Mouse (Mus musculus): ENCODE data around the gene St8sia1. TPM values are rescaled to one million over a fixed set of nuclear protein-coding genes. Genes with fewer than 3 reads are reported as not detected.
A peak's percentile ranks its signal among the peaks of the same experiment; 100 is the strongest.

Gene St8sia1
- polyA plus RNA-seq, 1 experiment from 2014 or later: 3.6 TPM

DNA sequence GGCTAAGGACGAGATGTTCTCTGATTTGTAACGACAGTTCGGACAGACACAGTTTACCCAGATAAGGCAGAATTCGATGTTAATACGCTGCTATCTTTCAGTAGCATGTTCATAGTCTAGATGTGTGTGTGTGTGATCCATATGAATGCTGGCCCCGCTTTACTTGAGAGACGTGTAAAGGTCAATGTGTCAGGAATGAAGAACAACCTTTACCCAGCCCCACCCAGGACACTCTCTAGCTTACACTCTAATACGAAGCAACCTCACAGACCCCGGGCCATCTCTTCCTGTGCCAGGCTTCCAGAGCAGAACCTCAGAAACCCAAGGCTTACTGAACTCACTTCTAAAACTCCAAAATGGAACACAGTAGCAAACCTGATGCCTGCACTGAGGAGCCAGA is 165.4 kb downstream of the St8sia1 start:
- H3K4me2 ChIP-seq: no peak overlapping the region
- H3K4me1 ChIP-seq (ENCODE audit: control insufficient read depth, insufficient read depth, low read length): no peaks in the 10 kb centered on the region
- H3K27ac ChIP-seq (ENCODE audit: low read depth, low read length): no peak overlapping the region
- WGBS (ENCODE audit: insufficient replicate concordance): 84% methylated on average over 9 of the region's 9 CpGs
- H3K27me3 ChIP-seq (ENCODE audit: control insufficient read depth, insufficient read depth, low read length): no peaks in the 10 kb centered on the region
- H3K9me3 ChIP-seq (replicated peaks; ENCODE audit: control insufficient read depth, low read length): no peaks in the 10 kb centered on the region
- H3K4me3 ChIP-seq (ENCODE audit: low read depth, low read length): no peak overlapping the region
- no peak for ATAC-seq (replicated peaks; ENCODE audit: insufficient number of reproducible peaks, low FRiP score, low TSS enrichment)
- H3K36me3 ChIP-seq (ENCODE audit: control insufficient read depth, insufficient read depth, low read length): no peaks in the 10 kb centered on the region
- no peak overlapping the region for H3K9ac ChIP-seq (ENCODE audit: low read depth, low read length)

DNA sequence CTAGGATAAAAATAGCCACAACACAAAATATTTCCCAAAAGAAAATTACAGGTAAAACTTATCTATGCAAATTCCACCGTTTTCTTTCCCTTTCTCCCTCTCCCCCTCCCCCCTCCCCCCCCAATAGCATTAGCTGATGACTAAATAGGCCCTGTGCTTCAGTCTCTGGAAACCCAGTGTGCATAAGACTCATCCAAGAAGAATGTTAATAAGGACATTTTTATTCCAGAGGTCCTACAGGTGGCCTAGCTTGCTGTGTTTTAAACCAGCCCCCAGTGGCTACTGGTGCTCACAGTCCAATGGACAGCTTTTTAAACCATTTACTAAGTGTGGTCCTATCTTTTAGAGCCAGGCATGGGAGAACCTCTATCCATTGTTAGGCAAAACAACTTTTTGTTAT is 166.3 kb downstream of the St8sia1 start:
- H3K9me3 ChIP-seq (replicated peaks; ENCODE audit: control insufficient read depth, low read length): no peaks in the 10 kb centered on the region
- no peak overlapping the region for H3K9ac ChIP-seq (ENCODE audit: low read depth, low read length)
- H3K36me3 ChIP-seq (ENCODE audit: control insufficient read depth, insufficient read depth, low read length): no peaks in the 10 kb centered on the region
- no peaks in the 10 kb centered on the region for H3K27me3 ChIP-seq (ENCODE audit: control insufficient read depth, insufficient read depth, low read length)
- 76% methylated on average over 1 of the region's 1 CpGs for WGBS (ENCODE audit: insufficient replicate concordance)
- no peak overlapping the region for H3K27ac ChIP-seq (ENCODE audit: low read depth, low read length)
- ATAC-seq (replicated peaks; ENCODE audit: insufficient number of reproducible peaks, low FRiP score, low TSS enrichment): no peak
- no peak overlapping the region for H3K4me3 ChIP-seq (ENCODE audit: low read depth, low read length)
- H3K4me1 ChIP-seq (ENCODE audit: control insufficient read depth, insufficient read depth, low read length): peaks cover 5% of the 10 kb centered on the region
- no peak overlapping the region for H3K4me2 ChIP-seq

DNA sequence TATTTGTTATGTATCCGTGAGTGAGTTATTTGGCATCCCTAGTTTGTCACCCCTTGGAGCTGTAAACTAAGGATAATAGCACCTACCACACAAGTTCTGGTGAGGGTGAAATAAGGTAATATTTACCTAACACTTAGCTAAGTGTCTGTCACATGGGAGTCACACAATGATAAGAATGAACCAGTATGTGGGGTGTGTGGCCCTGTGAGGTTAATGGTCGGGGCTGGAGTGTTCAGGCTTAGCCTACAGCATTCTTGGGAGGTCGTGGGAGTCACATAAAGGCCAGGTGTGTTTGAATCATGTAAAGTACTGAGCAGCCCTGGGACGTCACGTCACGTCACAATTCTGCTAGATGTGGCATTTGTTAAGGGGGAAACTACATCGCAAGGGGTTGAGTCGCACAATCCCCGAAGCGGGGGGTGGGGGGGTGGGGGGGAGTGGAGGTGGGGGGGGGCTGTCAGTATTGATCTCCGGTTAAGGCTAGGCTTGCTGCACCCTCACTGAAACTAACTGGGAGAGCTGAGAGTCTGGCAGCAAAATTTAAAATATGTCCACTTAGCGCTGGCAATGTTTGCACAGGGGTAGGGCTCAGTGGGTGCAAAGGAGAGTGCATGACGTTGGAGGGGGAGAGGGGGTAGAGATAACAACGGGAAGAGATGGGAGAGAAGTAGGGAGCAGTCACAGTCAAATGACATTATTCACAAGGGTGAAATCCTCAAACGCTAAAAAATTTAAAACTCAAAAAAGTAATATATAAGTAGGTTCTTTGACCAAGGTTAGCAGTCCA is 168.4 kb downstream of the St8sia1 start:
- no peaks in the 10 kb centered on the region for H3K9me3 ChIP-seq (replicated peaks; ENCODE audit: control insufficient read depth, low read length)
- no peak for ATAC-seq (replicated peaks; ENCODE audit: insufficient number of reproducible peaks, low FRiP score, low TSS enrichment)
- peaks cover 12% of the 10 kb centered on the region for H3K4me1 ChIP-seq (ENCODE audit: control insufficient read depth, insufficient read depth, low read length)
- no peak overlapping the region for H3K9ac ChIP-seq (ENCODE audit: low read depth, low read length)
- 71% methylated on average over 15 of the region's 15 CpGs for WGBS (ENCODE audit: insufficient replicate concordance)
- H3K4me2 ChIP-seq: no peak overlapping the region
- H3K36me3 ChIP-seq (ENCODE audit: control insufficient read depth, insufficient read depth, low read length): no peaks in the 10 kb centered on the region
- no peaks in the 10 kb centered on the region for H3K27me3 ChIP-seq (ENCODE audit: control insufficient read depth, insufficient read depth, low read length)
- no peak overlapping the region for H3K4me3 ChIP-seq (ENCODE audit: low read depth, low read length)
- no peak overlapping the region for H3K27ac ChIP-seq (ENCODE audit: low read depth, low read length)

DNA sequence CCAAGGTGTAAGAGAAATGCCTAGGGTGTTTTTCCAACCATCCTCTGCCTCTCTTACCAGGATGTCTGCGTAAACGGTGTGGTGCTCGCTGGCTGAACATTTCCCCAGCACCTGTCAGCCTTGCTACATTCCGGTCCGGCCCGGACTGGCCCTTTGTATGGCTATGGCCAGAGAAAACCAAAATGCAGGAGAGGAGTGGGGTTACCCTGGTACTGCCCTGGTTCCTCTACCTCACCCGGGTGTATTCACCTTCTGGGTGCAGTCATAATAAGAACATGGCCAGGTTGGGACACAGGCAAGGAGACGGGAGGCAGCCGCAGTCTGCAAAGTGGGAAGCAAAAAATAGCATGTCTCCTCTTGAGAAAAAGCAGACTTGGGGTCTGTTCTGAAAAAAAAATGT is 169.2 kb downstream of the St8sia1 start:
- WGBS (ENCODE audit: insufficient replicate concordance): 76% methylated on average over 9 of the region's 9 CpGs
- no peak for ATAC-seq (replicated peaks; ENCODE audit: insufficient number of reproducible peaks, low FRiP score, low TSS enrichment)
- Histone ChIP-seq H3K4me2 (no peak overlapping the region), H3K36me3 (ENCODE audit: control insufficient read depth, insufficient read depth, low read length) (no peaks in the 10 kb centered on the region), H3K27ac (ENCODE audit: low read depth, low read length) (no peak overlapping the region), H3K4me3 (ENCODE audit: low read depth, low read length) (no peak overlapping the region), H3K9ac (ENCODE audit: low read depth, low read length) (no peak overlapping the region), H3K9me3 (replicated peaks; ENCODE audit: control insufficient read depth, low read length) (no peaks in the 10 kb centered on the region), H3K4me1 (ENCODE audit: control insufficient read depth, insufficient read depth, low read length) (peaks cover 12% of the 10 kb centered on the region), H3K27me3 (ENCODE audit: control insufficient read depth, insufficient read depth, low read length) (no peaks in the 10 kb centered on the region)

- Histone ChIP-seq H3K9me3 (replicated peaks; ENCODE audit: control insufficient read depth, low read length) (no peaks in the 10 kb centered on the region), H3K27ac (ENCODE audit: low read depth, low read length) (no peak overlapping the region), H3K4me3 (ENCODE audit: low read depth, low read length) (no peak overlapping the region), H3K36me3 (ENCODE audit: control insufficient read depth, insufficient read depth, low read length) (no peaks in the 10 kb centered on the region), H3K4me2 (no peak overlapping the region), H3K9ac (ENCODE audit: low read depth, low read length) (no peak overlapping the region), H3K4me1 (ENCODE audit: control insufficient read depth, insufficient read depth, low read length) (peaks cover 12% of the 10 kb centered on the region), H3K27me3 (ENCODE audit: control insufficient read depth, insufficient read depth, low read length) (no peaks in the 10 kb centered on the region)
- 42% methylated on average over 7 of the region's 7 CpGs for WGBS (ENCODE audit: insufficient replicate concordance)
- ATAC-seq (replicated peaks; ENCODE audit: insufficient number of reproducible peaks, low FRiP score, low TSS enrichment): no peak
Observed at GRCm38 (mm10) chr6:142793468-142793867, 170.8 kb downstream of the St8sia1 start.

- WGBS (ENCODE audit: insufficient replicate concordance): 28% methylated on average over 13 of the region's 13 CpGs
- H3K4me2 ChIP-seq: peak overlapping the region; percentile 29
- 0 out of 2 replicates have a peak, but pooled peaks have one; percentile 46 for ATAC-seq (replicated peaks; ENCODE audit: insufficient number of reproducible peaks, low FRiP score, low TSS enrichment)
Observed at GRCm38 (mm10) chr6:142792241-142792968, 171.8 kb downstream of the St8sia1 start.

DNA sequence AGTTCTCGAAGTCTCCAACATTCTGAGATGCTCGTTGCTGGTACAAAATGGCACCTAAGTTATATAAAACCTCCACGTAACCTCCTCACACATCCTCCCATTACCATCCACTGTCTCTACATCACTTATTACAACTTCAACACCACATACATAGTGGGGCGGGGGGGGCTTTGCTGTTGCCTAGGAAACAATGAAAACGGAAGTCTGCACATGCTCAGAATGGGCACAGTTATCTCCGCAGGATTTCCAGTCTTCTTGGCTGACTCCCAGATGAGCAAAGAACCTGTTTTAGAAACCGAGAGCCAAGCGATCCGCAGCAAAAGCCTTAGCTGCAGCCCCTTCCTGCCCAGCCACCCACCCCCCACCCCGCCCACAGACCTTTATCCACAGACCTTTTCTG is 174.5 kb downstream of the St8sia1 start:
- Histone ChIP-seq H3K27ac (ENCODE audit: low read depth, low read length) (no peak overlapping the region), H3K4me3 (ENCODE audit: low read depth, low read length) (no peak overlapping the region)
- ATAC-seq (replicated peaks; ENCODE audit: insufficient number of reproducible peaks, low FRiP score, low TSS enrichment): no peak

More at GRCm38 (mm10) chr6:142792241-142792968, 171.8 kb downstream of the St8sia1 start:
- Histone ChIP-seq H3K4me1 (ENCODE audit: control insufficient read depth, insufficient read depth, low read length) (peaks cover 12% of the 10 kb centered on the region), H3K27ac (ENCODE audit: low read depth, low read length) (no peak overlapping the region), H3K9me3 (replicated peaks; ENCODE audit: control insufficient read depth, low read length) (no peaks in the 10 kb centered on the region), H3K9ac (ENCODE audit: low read depth, low read length) (no peak overlapping the region), H3K27me3 (ENCODE audit: control insufficient read depth, insufficient read depth, low read length) (no peaks in the 10 kb centered on the region), H3K4me3 (ENCODE audit: low read depth, low read length) (no peak overlapping the region), H3K36me3 (ENCODE audit: control insufficient read depth, insufficient read depth, low read length) (no peaks in the 10 kb centered on the region)

DNA sequence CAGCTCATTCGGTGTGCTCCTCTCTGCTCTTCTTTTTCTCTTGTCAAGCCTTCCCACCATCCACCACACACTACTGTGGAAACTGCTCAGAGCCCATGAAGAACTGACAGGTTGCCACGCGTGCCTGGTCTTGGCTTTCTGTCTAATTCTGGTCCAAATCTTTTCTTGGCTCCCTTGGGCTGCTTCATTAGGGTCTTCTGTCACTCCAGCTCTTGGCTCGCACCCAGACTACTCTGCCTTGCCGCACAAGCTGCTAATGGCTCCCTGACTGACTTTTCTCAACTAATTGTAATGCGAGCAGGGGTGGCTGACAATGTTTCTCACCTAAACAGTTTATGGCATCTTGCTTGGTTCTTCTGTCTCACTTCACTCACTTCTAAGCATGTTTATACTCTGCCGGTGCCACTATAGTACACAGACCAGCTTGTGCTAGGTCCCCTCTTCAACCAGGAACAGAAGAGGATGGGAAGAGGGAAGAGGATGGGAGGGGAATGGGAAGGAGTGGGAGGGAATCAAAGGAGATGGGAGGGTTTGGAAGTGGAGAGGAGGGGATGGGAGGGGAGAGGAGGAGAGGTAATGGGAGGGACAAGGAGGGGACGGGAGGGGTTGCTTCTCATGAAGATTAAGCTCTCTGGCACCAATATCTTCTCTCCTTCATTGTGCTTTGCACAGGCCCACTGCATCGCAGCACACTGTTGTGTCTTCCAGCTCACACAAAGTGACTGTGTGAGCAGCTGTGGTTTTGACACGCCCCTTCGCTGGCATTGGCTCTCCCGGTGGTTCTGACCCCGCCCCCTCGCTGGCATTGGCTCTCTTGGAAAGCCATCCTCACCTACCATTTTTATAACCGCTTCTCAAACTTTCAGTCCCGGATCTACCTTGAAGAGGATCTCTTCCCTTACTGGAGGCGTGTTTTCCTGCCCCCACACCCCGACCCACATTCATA is 175.9 kb downstream of the St8sia1 start:
- Histone ChIP-seq H3K9me3 (replicated peaks; ENCODE audit: control insufficient read depth, low read length) (no peaks in the 10 kb centered on the region), H3K4me3 (ENCODE audit: low read depth, low read length) (0 out of 2 replicates have a peak overlapping the region, but pooled peaks have one; percentile 8), H3K4me2 (no peak overlapping the region; the same call in 1 of the 2 replicates), H3K36me3 (ENCODE audit: control insufficient read depth, insufficient read depth, low read length) (no peaks in the 10 kb centered on the region), H3K9ac (ENCODE audit: low read depth, low read length) (no peak overlapping the region), H3K27ac (ENCODE audit: low read depth, low read length) (no peak overlapping the region), H3K4me1 (ENCODE audit: control insufficient read depth, insufficient read depth, low read length) (peaks cover 9% of the 10 kb centered on the region), H3K27me3 (ENCODE audit: control insufficient read depth, insufficient read depth, low read length) (no peaks in the 10 kb centered on the region)
- 0 out of 2 replicates have a peak, but pooled peaks have one; percentile 20 for ATAC-seq (replicated peaks; ENCODE audit: insufficient number of reproducible peaks, low FRiP score, low TSS enrichment)
- WGBS (ENCODE audit: insufficient replicate concordance): 47% methylated on average over 18 of the region's 18 CpGs

More for the DNA sequence above, 174.5 kb downstream of the St8sia1 start:
- Histone ChIP-seq H3K4me2 (no peak overlapping the region), H3K27me3 (ENCODE audit: control insufficient read depth, insufficient read depth, low read length) (no peaks in the 10 kb centered on the region), H3K9me3 (replicated peaks; ENCODE audit: control insufficient read depth, low read length) (no peaks in the 10 kb centered on the region), H3K9ac (ENCODE audit: low read depth, low read length) (no peak overlapping the region), H3K4me1 (ENCODE audit: control insufficient read depth, insufficient read depth, low read length) (peaks cover 12% of the 10 kb centered on the region), H3K36me3 (ENCODE audit: control insufficient read depth, insufficient read depth, low read length) (no peaks in the 10 kb centered on the region)
- WGBS (ENCODE audit: insufficient replicate concordance): 85% methylated on average over 10 of the region's 10 CpGs
